Mouse (Mus musculus) embryonic facial prominence, embryonic 10.5 days (tissue): ENCODE results near the gene Gm45140. TPM values are rescaled to one million over a fixed set of nuclear protein-coding genes. Genes with fewer than 3 reads are reported as not detected.
A peak's percentile ranks its signal among the peaks of the same experiment; 100 is the strongest.

Experiments
- DNase-seq: peaks from one replicate; pipeline ENCODE4 v3.0.0-alpha.2; 2017; ENCODE audit warnings: low spot score
- H3K27ac ChIP-seq: fragments of 300-500 bp; sonication (generic); replicated peaks from 2 replicates; pipeline ENCODE4 v1.5.1; 2016; ENCODE audit warnings: mild to moderate bottlenecking
- H3K27me3 ChIP-seq: fragments of 300-500 bp; sonication (generic); replicated peaks from 2 replicates; pipeline ENCODE4 v1.6.1; 2016; ENCODE audit warnings: low read depth, mild to moderate bottlenecking; ENCODE audit not compliant: poor library complexity, severe bottlenecking
- H3K36me3 ChIP-seq: fragments of 300-500 bp; sonication (generic); replicated peaks from 2 replicates; pipeline ENCODE4 v1.6.1; 2016; ENCODE audit warnings: mild to moderate bottlenecking, moderate library complexity
- H3K4me1 ChIP-seq: fragments of 300-500 bp; sonication (generic); 2 replicates; pipeline ENCODE4 v1.6.1; 2016
- H3K4me3 ChIP-seq: fragments of 300-500 bp; sonication (generic); 2 replicates; pipeline ENCODE4 v1.5.1; 2016; ENCODE audit warnings: mild to moderate bottlenecking, moderate library complexity
- H3K9me3 ChIP-seq: fragments of 300-500 bp; sonication (generic); 2 replicates; pipeline ENCODE4 v1.6.1; 2016; ENCODE audit warnings: mild to moderate bottlenecking
- WGBS: fragments of 180-500 bp; shearing (Covaris S2); methylation state at CpG from one replicate; pipeline ENCODE4 v1.1.7; 2016; 5-methylcytosine and 5-hydroxymethylcytosine counted together
- polyA plus RNA-seq: library from polyadenylated mRNA; unstranded; fragments of >200 nt; fragmentation: Nextera tagmentation; extraction: Ambion mirVana; gene quantifications from 2 replicates; pipeline ENCODE4 v1.2.1, GENCODE M21; 2016

The Gm45140 gene
- polyA plus RNA-seq, 1 experiment from 2014 or later, result 2.8 TPM

DNA sequence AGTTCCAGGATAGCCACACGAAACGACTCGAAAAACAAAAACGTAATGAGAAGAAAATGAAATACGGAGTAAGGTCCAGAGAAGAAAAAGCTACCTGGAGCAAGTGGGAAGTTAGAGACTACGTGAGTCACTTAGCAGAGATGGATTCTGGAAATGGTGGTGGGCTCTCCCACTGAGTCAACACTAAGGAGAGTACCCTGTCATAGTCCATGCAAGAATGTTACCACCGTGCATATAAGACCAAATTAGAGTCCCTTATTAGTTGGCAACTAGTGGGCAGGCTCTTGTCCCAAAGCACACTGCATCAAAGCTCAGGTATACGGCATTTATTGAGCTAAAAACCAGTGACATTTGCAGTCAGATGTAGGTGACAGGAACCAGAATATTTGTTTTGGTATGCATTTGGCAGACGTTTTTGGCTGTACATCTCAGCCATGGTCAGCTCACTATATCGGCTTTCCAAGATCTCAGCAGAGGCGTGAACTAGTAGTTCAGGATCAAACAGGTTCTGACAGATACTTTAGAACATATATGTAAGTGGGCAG is 4.3 kb upstream of the Gm45140 start:
- no peaks in the 10 kb centered on the region for H3K9me3 ChIP-seq
- H3K27ac ChIP-seq, result no peak overlapping the region
- DNase-seq, result no peak
- peaks cover 54% of the 10 kb centered on the region for H3K36me3 ChIP-seq
- H3K4me3 ChIP-seq, result peak overlapping the region; percentile 93; the same call in 1 of the 2 replicates
- 67% methylated on average over 11 of the region's 11 CpGs for WGBS
- peaks cover 15% of the 10 kb centered on the region for H3K4me1 ChIP-seq
- no peaks in the 10 kb centered on the region for H3K27me3 ChIP-seq

DNA sequence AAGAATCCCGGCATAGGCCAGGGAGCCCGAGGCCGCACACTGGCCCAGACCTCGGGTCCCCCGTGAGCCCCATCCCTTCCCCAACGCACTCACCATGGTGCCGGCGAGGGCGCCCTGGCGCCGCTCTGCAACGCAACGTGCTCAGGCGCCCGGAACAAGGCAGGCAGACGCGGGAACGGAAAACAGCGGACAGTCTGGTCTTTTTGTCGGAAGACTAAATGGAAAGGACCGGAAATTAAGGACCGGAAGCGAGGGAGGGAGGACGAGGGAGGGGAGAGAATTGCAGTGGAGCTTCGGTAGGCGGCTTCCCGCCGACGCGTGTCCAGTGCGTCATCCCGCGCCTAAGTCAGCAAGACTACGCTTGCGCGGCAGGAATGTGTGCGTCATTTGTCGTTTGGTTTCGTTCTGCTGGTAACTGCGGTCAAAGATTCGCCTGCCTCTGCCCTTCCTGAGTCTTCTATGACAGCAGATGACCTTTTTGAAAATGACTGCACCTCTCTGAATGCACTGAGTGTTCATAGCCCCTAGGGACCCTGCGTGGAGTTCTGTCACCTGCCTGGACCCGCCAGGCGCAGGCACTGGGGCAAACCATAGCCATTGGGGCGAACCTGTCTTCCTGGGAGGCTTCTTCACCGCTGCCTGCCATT is 3.1 kb upstream of the Gm45140 start, which contains the start of gene Isy1:
Gene Isy1 (minus strand): TSS at position 248 of the 647 bp plus-strand sequence.
- H3K36me3 ChIP-seq, result peaks cover 54% of the 10 kb centered on the region
- H3K9me3 ChIP-seq, result no peaks in the 10 kb centered on the region
- H3K27ac ChIP-seq, result peak within 1 kb of the TSS; percentile 94
- under 1% methylated on average over 46 of the region's 46 CpGs for WGBS
- no peaks in the 10 kb centered on the region for H3K27me3 ChIP-seq
- peak within 1 kb of the TSS; percentile 93 for H3K4me3 ChIP-seq
- H3K4me1 ChIP-seq, result peaks cover 15% of the 10 kb centered on the region
- peak; percentile 96 for DNase-seq

DNA sequence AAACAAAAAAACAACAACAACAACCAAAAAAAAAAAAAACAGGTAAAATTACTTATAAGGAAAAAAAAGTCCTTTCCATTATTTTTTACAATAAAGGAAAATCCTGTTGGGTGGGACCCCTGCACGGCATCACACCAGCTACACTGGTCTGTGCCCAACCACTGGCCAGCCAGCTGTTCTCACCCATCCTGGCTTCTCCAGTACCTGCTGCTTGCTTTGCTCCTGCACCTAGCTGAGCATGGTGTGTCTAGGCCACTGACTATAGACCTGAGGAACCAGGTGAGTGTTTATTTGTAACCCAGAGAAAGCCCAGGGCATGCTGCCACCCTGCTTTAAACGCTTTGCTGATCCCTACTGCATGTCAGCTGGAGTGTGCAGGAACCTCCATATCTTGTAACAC is 15.2 kb downstream of the Gm45140 start:
- Histone ChIP-seq H3K27me3 (no peaks in the 10 kb centered on the region), H3K9me3 (no peaks in the 10 kb centered on the region), H3K27ac (no peak overlapping the region), H3K4me3 (no peak overlapping the region), H3K4me1 (no peaks in the 10 kb centered on the region), H3K36me3 (peaks cover 99% of the 10 kb centered on the region)
- WGBS, result 95% methylated on average over 2 of the region's 2 CpGs
- DNase-seq, result no peak

DNA sequence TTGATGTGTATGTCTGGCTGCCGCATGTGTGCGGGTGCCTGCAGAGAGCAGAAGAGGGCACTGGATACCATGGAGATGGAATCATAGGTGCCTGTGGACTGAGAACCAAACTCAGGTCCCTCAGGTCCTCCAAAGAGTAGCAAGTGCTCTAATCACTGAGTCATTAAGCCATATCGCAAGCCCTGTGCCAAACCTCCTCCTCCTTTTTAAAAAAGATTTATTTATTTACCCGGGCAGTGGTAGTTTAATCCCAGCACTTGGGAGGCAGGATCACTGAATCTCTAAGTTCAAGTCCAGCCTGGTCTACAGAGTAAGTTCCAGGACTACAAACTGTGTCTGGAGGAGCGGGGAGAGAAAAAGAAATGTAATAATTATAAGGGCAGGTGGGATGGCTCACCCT is 21.1 kb downstream of the Gm45140 start:
- no peaks in the 10 kb centered on the region for H3K9me3 ChIP-seq
- no peak for DNase-seq
- peaks cover 29% of the 10 kb centered on the region for H3K4me1 ChIP-seq
- 94% methylated on average over 5 of the region's 5 CpGs for WGBS
- peaks cover 61% of the 10 kb centered on the region for H3K36me3 ChIP-seq
- H3K27ac ChIP-seq, result no peak overlapping the region
- peaks cover 9% of the 10 kb centered on the region for H3K27me3 ChIP-seq
- no peak overlapping the region for H3K4me3 ChIP-seq

DNA sequence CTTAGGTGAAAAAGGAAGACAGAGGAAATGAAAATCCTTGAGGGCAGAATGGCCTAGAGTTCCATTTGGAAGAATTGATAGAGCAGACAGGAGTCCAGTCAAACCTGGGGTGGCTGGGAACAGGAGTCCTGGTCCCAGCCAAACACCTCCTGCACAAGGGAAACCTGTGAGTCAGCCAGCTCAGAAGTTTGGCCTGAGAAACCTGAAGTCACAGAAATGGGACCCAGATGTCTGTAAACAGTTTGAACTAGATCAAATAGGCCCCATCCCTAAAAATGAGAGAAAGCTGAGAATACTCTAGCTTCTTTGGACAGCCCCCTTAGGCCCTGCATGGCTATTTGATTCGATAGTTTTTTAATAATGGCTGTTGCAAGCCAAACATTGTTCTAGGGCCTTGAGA is 22.9 kb downstream of the Gm45140 start:
- no peaks in the 10 kb centered on the region for H3K9me3 ChIP-seq
- peaks cover 11% of the 10 kb centered on the region for H3K27me3 ChIP-seq
- no peak for DNase-seq
- peaks cover 42% of the 10 kb centered on the region for H3K36me3 ChIP-seq
- peaks cover 29% of the 10 kb centered on the region for H3K4me1 ChIP-seq
- H3K4me3 ChIP-seq, result peak overlapping the region; percentile 78
- H3K27ac ChIP-seq, result no peak overlapping the region; the same call in 1 of the 2 replicates
- 83% methylated on average over 1 of the region's 1 CpGs for WGBS

DNA sequence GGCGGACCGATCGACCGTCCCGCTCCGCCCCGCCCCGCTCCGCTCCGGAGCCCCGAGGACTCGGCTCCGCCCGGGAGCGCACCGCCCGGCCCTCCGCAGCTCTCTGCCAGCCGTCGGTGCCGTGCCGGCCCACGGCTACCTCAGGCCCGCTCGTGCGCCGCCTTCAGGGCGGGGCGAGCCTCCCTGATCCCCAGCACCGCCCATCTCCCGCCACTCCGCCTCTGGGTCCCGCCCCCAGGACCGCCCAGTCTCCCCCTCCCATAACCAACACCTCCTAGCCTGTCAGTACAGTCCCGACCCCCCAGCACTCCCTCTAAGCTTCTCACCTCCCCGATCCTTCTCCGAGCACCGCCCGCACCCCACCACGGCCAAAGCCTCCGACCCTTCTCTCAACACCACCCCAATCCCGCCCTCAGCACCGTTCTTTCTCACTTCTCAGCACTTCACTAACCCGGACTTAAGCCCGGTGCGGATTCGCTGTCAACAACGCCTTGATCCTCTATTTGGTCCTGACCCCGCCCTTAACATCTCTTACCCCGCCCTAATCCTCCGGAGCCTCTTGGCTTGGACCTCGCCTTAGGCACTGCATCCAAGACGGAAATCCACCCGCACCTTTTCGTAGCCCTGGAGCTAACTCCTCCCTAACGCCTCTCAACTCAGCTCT is 23.8 kb downstream of the Gm45140 start, which contains the start of gene Rab43:
Gene Rab43 (minus strand): TSS at position 490 of the 664 bp plus-strand sequence.
- peak; percentile 92 for DNase-seq
- Histone ChIP-seq H3K36me3 (peaks cover 34% of the 10 kb centered on the region), H3K4me3 (peak within 1 kb of the TSS; percentile 78), H3K27me3 (peaks cover 11% of the 10 kb centered on the region), H3K4me1 (peaks cover 33% of the 10 kb centered on the region), H3K9me3 (no peaks in the 10 kb centered on the region), H3K27ac (peak within 1 kb of the TSS; percentile 81)
- under 1% methylated on average over 56 of the region's 56 CpGs for WGBS

DNA sequence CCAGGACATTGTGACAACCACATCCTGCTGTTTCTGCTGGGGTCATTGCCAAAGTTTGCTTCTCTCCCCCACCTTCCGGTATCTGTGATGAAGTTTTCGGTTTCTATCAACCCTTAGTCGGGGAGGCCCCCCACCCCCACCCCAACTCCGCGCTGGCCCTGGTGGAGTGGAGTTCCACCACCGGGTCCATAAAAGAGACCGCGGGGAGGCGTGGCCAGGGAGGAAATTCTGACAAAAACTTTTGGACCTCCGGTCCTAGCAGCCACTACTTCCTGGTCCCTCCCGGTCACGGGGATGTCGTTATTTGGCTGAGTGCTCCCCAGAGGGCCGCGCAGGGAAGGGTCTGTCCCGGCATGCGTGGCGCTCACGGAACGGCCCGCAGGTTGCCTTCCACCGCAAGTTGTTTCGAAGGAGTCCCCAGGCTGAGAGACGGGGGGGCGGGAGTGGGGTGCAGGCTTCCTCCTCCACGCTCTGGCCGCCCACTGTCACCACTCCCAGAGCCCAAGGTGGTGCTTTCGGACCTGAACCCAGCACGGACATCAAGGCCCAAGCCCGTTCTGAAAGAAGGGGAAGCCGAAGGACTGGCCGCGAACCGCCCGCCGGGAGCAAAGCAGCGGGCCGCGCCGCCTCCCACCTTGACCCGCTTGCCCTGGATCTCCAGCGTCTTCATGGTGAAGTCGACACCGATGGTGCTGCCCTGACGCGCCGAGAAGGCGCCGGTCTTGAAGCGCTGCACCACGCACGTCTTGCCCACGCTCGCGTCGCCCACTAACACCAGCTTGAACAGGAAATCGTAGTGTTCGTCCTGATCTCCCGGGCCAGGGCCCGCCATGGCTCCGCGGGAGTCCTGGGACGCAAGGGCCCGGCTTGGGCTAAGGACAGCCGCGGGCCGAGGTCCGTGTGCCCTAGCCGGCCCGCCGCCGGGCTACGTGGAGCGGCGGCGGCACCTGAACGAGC is 24.6 kb downstream of the Gm45140 start:
- Histone ChIP-seq H3K9me3 (no peaks in the 10 kb centered on the region), H3K4me1 (peaks cover 33% of the 10 kb centered on the region), H3K27ac (peak overlapping the region; percentile 81), H3K36me3 (peaks cover 26% of the 10 kb centered on the region), H3K27me3 (peaks cover 11% of the 10 kb centered on the region), H3K4me3 (peak overlapping the region; percentile 78)
- DNase-seq, result peak; percentile 60
- 1% methylated on average over 77 of the region's 77 CpGs for WGBS

DNA sequence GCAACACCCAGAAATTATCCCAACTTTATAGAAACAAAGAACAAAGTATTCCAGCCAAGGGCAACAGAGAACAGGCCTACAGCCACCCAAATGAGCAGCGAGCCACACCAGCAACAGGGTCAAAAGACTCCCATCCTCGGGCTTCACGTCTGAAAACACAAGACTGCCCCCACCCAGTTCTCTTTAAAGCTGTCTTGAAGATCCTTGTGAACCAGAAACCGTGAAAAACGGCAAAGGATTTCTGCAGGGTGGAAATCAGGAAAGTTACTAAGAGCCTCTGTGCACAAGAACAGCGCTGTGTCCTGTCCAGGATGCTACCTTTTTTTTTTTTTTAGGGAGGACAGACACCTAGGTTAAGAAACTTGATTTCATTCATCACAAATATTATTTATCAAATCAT is 25.3 kb downstream of the Gm45140 start:
- Histone ChIP-seq H3K4me3 (peak overlapping the region; percentile 78), H3K27ac (no peak overlapping the region), H3K36me3 (peaks cover 22% of the 10 kb centered on the region), H3K9me3 (no peaks in the 10 kb centered on the region), H3K27me3 (peaks cover 11% of the 10 kb centered on the region), H3K4me1 (peaks cover 33% of the 10 kb centered on the region)
- DNase-seq, result no peak
- 46% methylated on average over 6 of the region's 6 CpGs for WGBS

DNA sequence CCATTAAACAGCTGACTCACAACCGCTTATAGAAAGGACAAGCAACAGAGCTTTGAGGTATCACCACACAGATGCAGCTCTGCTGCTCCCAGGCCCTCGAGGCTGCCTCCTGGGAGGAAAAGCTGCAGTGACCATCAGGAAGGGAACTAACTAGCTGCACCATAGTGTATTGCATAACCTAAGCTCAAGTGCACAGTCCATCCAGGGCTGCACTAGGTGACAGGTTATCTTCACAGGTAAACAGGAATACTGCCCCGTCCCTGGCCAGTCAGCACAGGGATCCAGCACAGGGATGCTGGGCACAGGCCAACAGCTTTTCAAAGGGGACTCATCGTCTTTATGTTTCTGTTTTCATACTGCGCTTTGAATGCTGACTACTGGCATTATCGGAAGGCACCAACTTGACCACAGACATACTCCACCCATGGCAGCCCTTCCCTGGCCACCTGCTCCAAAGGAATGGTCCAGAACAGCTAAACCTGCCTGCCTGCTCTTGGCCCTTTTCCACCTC is 25.9 kb downstream of the Gm45140 start:
- H3K4me1 ChIP-seq, result peaks cover 33% of the 10 kb centered on the region
- 91% methylated on average over 6 of the region's 6 CpGs for WGBS
- no peak for DNase-seq
- H3K27me3 ChIP-seq, result peaks cover 11% of the 10 kb centered on the region
- peaks cover 16% of the 10 kb centered on the region for H3K36me3 ChIP-seq
- H3K4me3 ChIP-seq, result no peak overlapping the region
- H3K27ac ChIP-seq, result no peak overlapping the region
- H3K9me3 ChIP-seq, result no peaks in the 10 kb centered on the region

DNA sequence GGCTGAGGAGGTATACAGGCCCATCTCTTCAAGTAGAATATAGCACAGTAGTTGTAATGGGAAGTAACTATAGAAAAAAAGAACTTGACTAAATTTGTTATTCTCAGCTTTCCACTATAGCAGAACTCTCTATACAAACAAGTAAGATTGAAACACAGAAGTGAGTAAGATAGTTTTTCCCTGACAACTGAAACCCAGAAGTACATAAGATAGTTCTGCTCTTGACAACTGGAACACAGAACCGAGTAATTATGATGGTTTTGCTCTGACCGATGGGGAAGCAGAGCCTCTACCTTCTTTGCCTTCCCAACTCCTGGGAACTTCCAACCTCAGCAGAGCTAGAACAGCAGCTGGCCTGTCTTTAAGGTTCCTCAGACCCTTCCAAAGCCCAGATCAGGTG is 26.5 kb downstream of the Gm45140 start:
- H3K4me1 ChIP-seq, result peaks cover 33% of the 10 kb centered on the region
- H3K27ac ChIP-seq, result no peak overlapping the region
- H3K4me3 ChIP-seq, result no peak overlapping the region
- peaks cover 11% of the 10 kb centered on the region for H3K27me3 ChIP-seq
- WGBS, result 99% methylated on average over 2 of the region's 2 CpGs
- DNase-seq, result no peak
- H3K9me3 ChIP-seq, result no peaks in the 10 kb centered on the region
- H3K36me3 ChIP-seq, result peaks cover 12% of the 10 kb centered on the region

DNA sequence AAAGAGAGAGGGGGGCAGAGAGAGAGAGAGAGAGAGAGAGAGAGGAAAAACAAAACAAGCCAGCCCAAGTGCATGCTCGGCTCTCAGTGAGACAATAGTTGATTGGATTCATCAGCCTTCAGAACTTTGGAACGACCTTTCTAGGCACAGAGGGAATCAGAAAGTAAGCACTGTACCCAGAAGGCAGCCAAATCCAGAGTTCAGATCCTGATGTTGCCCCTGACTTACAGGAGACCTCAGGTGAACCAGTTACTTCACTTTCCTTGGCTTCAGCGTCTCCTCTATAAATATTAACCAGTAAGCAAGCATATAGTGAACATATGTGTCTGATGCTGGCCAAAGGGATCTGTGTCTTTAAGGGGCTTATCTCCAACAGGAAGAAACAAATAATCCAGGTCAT is 27.1 kb downstream of the Gm45140 start:
- WGBS, result 78% methylated on average over 3 of the region's 3 CpGs
- Histone ChIP-seq H3K4me3 (no peak overlapping the region), H3K9me3 (no peaks in the 10 kb centered on the region), H3K27me3 (peaks cover 11% of the 10 kb centered on the region), H3K36me3 (peaks cover 7% of the 10 kb centered on the region), H3K27ac (no peak overlapping the region), H3K4me1 (peaks cover 33% of the 10 kb centered on the region)
- DNase-seq, result no peak
